Mouse (Mus musculus) right cerebral cortex, adult 2 months (tissue): ENCODE measurements at regions not wholly inside any gene's neighbourhood (a gene's known extent, or its start where the extent isn't known, plus 50 kb on each side); places are given as distances from the start of the nearest gene placed in this dataset.

Source experiments
- DNase-seq, 2 experiments: peaks; one replicate each; pipeline ENCODE4 v3.0.0; 2021 to 2022; ENCODE audit warnings: low spot score in 2 of 2

GRCm38 (mm10) chr4:9033106-9033642 lies 794.3 kb upstream of the Car8 start:
- no peak for DNase-seq

GRCm38 (mm10) chr4:9031634-9032033 lies 792.8 kb upstream of the Car8 start:
- no peak for DNase-seq

- no peak for DNase-seq
These were observed 790.1 kb upstream of the Car8 start for GRCm38 (mm10) chr4:9028946-9029345.

- DNase-seq = peak; percentile 59 to 62
These were observed 789.6 kb upstream of the Car8 start for GRCm38 (mm10) chr4:9028475-9028874.

GRCm38 (mm10) chr4:9027798-9028404 lies 789.1 kb upstream of the Car8 start:
- DNase-seq = peak; percentile 90 to 93

- DNase-seq = no peak
These were observed 788.5 kb upstream of the Car8 start for GRCm38 (mm10) chr4:9027383-9027782.

GRCm38 (mm10) chr4:9026841-9027240 lies 788.0 kb upstream of the Car8 start:
- no peak for DNase-seq

GRCm38 (mm10) chr4:9025821-9026470 lies 787.1 kb upstream of the Car8 start:
- DNase-seq = no peak

- DNase-seq = no peak
These were observed 785.5 kb upstream of the Car8 start for GRCm38 (mm10) chr4:9024216-9024925.

- DNase-seq = no peak
These were observed 780.6 kb upstream of the Car8 start for GRCm38 (mm10) chr4:9019241-9020110.

- no peak for DNase-seq
These were observed 779.4 kb upstream of the Car8 start for GRCm38 (mm10) chr4:9018236-9018635.

- no peak for DNase-seq
These were observed 777.7 kb upstream of the Car8 start for GRCm38 (mm10) chr4:9016504-9017040.

- no peak for DNase-seq
These were observed 777.0 kb upstream of the Car8 start for GRCm38 (mm10) chr4:9015528-9016503.

- DNase-seq = no peak
These were observed 776.1 kb upstream of the Car8 start for GRCm38 (mm10) chr4:9014986-9015385.

GRCm38 (mm10) chr4:9012787-9013186 lies 773.9 kb upstream of the Car8 start:
- no peak for DNase-seq

- no peak for DNase-seq
These were observed 773.1 kb upstream of the Car8 start for GRCm38 (mm10) chr4:9011952-9012351.

- DNase-seq = no peak
These were observed 772.3 kb upstream of the Car8 start for GRCm38 (mm10) chr4:9011129-9011518.

- DNase-seq = no peak
These were observed 771.7 kb upstream of the Car8 start for GRCm38 (mm10) chr4:9010381-9011128.

- DNase-seq = no peak
These were observed 770.8 kb upstream of the Car8 start for GRCm38 (mm10) chr4:9009656-9010055.
